Mouse (Mus musculus): ENCODE measurements around the gene March10. TPM values are rescaled to one million over a fixed set of nuclear protein-coding genes. Genes with fewer than 3 reads are reported as not detected.

Gene March10
- polyA plus RNA-seq, 1 experiment from 2014 or later: not detected

DNA sequence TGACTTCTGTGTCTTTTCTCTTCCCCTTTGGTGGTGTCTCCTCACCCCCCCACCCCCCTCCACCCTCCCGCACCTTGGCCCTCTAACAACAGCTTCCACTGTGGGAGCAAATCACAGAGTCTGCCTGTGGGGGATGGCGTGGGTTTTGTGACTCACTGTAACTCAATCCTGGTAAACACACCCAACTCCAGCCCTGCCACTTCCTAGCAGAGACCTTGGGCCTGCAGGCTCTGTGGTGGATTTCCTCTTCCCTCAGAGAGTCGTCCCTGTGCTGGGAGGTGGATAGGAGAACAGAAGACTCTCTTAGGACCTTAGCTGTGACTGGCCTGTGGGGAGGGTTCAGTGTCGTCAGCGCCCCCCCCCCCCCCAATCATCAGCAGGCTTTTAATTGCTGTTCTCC lies 13.0 kb downstream of the March10 start:
- Histone ChIP-seq H3K27me3 (replicated peaks; ENCODE audit: control insufficient read depth, insufficient read depth, low read length) (no peaks in the 10 kb centered on the region), H3K4me1 (replicated peaks; ENCODE audit: control insufficient read depth, insufficient read depth, low read length) (no peaks in the 10 kb centered on the region), H3K9me3 (ENCODE audit: control insufficient read depth) (no peaks in the 10 kb centered on the region), H3K27ac (ENCODE audit: low read depth, low read length) (no peak overlapping the region), H3K4me2 (replicated peaks; ENCODE audit: low read depth) (no peak overlapping the region), H3K36me3 (ENCODE audit: control insufficient read depth, insufficient read depth) (no peaks in the 10 kb centered on the region), H3K4me3 (ENCODE audit: low read depth, low read length) (no peak overlapping the region), H3K9ac (ENCODE audit: low read depth, low read length) (no peak overlapping the region)
- WGBS: 35% methylated on average over 5 of the region's 5 CpGs
- ATAC-seq: 0 out of 2 replicates have a peak, but pooled peaks have one; percentile 13
- TF ChIP-seq CTCF (IDR thresholded peaks at IDR 0.05; ENCODE audit: low read depth): no peak

DNA sequence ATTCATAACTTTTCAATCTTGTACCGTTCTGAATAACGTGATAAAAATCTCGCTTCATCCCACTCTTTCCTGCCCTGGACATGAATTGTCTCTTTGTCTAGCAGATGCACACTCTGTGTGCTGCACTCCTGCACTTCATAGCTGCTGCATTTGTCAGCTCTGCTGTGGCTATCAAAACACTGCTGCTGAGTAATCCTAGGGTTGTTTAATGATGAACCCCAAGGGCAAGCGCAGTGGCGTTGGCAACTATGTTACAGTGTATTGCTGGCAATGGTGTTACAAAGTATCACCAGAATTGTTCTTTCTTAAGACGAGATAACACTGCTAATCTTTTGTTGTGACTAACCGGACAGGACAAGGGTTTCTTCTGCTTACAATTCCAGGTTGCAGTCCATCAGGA lies 16.7 kb downstream of the March10 start:
- no peak for TF ChIP-seq CTCF (IDR thresholded peaks at IDR 0.05; ENCODE audit: low read depth)
- H3K9ac ChIP-seq (ENCODE audit: low read depth, low read length): no peak overlapping the region
- H3K36me3 ChIP-seq (ENCODE audit: control insufficient read depth, insufficient read depth): no peaks in the 10 kb centered on the region
- no peak overlapping the region for H3K4me3 ChIP-seq (ENCODE audit: low read depth, low read length)
- 46% methylated on average over 7 of the region's 7 CpGs for WGBS
- no peaks in the 10 kb centered on the region for H3K27me3 ChIP-seq (replicated peaks; ENCODE audit: control insufficient read depth, insufficient read depth, low read length)
- no peak overlapping the region for H3K4me2 ChIP-seq (replicated peaks; ENCODE audit: low read depth)
- no peak; the same call in 1 of the 2 replicates for ATAC-seq
- no peak overlapping the region for H3K27ac ChIP-seq (ENCODE audit: low read depth, low read length)
- no peaks in the 10 kb centered on the region for H3K9me3 ChIP-seq (ENCODE audit: control insufficient read depth)
- H3K4me1 ChIP-seq (replicated peaks; ENCODE audit: control insufficient read depth, insufficient read depth, low read length): no peaks in the 10 kb centered on the region

DNA sequence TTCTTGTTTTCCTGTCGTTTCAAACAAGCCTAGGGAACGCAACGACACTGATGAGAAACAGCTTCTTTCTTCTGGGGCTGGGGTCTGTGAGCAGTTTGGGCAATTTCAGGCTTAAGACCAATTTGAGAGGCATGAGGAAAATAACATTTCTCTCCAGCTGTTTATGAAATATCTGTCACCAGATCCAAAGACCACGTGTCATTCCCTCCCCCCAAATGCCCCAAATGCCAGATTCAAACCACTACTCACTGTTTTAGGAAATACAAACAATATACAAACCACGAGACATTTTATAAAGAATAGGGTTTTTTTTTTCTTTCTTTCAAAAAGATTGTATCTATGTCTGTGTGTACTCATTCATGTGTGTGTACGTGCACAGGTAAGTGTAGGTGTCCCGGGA lies 17.6 kb downstream of the March10 start:
- 63% methylated on average over 7 of the region's 7 CpGs for WGBS
- TF ChIP-seq CTCF (IDR thresholded peaks at IDR 0.05; ENCODE audit: low read depth): no peak
- Histone ChIP-seq H3K27ac (ENCODE audit: low read depth, low read length) (no peak overlapping the region), H3K36me3 (ENCODE audit: control insufficient read depth, insufficient read depth) (no peaks in the 10 kb centered on the region), H3K4me3 (ENCODE audit: low read depth, low read length) (no peak overlapping the region), H3K4me1 (replicated peaks; ENCODE audit: control insufficient read depth, insufficient read depth, low read length) (no peaks in the 10 kb centered on the region), H3K9me3 (ENCODE audit: control insufficient read depth) (no peaks in the 10 kb centered on the region), H3K27me3 (replicated peaks; ENCODE audit: control insufficient read depth, insufficient read depth, low read length) (no peaks in the 10 kb centered on the region), H3K4me2 (replicated peaks; ENCODE audit: low read depth) (no peak overlapping the region), H3K9ac (ENCODE audit: low read depth, low read length) (no peak overlapping the region)
- no peak for ATAC-seq

DNA sequence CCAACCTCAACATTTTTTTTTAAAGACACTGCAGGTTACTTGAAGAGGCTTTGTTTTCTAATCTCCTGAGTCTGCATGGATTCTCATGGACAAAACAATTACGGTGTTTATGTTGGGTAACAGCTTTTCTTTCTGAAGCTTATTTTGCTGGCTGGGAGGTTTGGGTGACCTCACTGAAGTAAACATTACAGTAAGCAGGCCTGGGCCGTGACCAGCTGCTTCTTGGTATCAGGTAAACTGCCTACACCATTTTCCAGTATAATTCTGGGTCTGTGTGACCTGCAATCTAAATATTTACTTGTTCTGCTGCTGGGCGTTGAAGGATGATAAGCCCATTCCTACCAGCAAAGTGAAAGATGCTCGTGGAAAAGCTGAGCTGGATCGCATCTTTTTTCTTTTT lies 30.1 kb downstream of the March10 start:
- Histone ChIP-seq H3K36me3 (ENCODE audit: control insufficient read depth, insufficient read depth) (no peaks in the 10 kb centered on the region), H3K27me3 (replicated peaks; ENCODE audit: control insufficient read depth, insufficient read depth, low read length) (no peaks in the 10 kb centered on the region), H3K4me1 (replicated peaks; ENCODE audit: control insufficient read depth, insufficient read depth, low read length) (no peaks in the 10 kb centered on the region), H3K27ac (ENCODE audit: low read depth, low read length) (no peak overlapping the region), H3K4me3 (ENCODE audit: low read depth, low read length) (no peak overlapping the region), H3K9ac (ENCODE audit: low read depth, low read length) (no peak overlapping the region), H3K9me3 (ENCODE audit: control insufficient read depth) (no peaks in the 10 kb centered on the region), H3K4me2 (replicated peaks; ENCODE audit: low read depth) (no peak overlapping the region)
- no peak for ATAC-seq
- 40% methylated on average over 5 of the region's 5 CpGs for WGBS
- no peak for TF ChIP-seq CTCF (IDR thresholded peaks at IDR 0.05; ENCODE audit: low read depth)

DNA sequence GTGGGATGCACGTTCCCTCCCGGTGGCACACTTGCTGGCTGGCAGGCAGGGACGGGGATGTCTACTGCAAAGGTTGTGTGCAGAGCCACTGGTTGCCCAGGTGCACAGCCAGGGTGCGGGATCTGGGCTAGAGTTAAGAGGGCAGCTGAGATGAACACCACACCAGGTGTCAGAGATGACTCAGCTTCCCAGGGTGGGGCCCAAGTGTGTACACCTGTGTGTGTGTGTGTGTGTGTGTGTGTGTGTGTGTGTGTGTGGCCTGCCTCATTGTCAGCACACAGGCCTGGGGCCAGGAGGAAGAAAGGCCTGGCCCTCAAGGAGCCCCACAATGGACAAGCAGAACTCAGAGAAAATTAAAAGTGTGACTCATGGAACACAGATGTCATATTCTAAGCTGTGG lies 31.9 kb downstream of the March10 start:
- ATAC-seq: peak; percentile 80
- 79% methylated on average over 4 of the region's 4 CpGs for WGBS
- H3K27ac ChIP-seq (ENCODE audit: low read depth, low read length): no peak overlapping the region
- H3K9me3 ChIP-seq (ENCODE audit: control insufficient read depth): no peaks in the 10 kb centered on the region
- no peaks in the 10 kb centered on the region for H3K4me1 ChIP-seq (replicated peaks; ENCODE audit: control insufficient read depth, insufficient read depth, low read length)
- no peaks in the 10 kb centered on the region for H3K36me3 ChIP-seq (ENCODE audit: control insufficient read depth, insufficient read depth)
- H3K27me3 ChIP-seq (replicated peaks; ENCODE audit: control insufficient read depth, insufficient read depth, low read length): no peaks in the 10 kb centered on the region
- H3K4me2 ChIP-seq (replicated peaks; ENCODE audit: low read depth): no peak overlapping the region
- H3K4me3 ChIP-seq (ENCODE audit: low read depth, low read length): no peak overlapping the region
- TF ChIP-seq CTCF (IDR thresholded peaks at IDR 0.05; ENCODE audit: low read depth): no peak
- no peak overlapping the region for H3K9ac ChIP-seq (ENCODE audit: low read depth, low read length)

DNA sequence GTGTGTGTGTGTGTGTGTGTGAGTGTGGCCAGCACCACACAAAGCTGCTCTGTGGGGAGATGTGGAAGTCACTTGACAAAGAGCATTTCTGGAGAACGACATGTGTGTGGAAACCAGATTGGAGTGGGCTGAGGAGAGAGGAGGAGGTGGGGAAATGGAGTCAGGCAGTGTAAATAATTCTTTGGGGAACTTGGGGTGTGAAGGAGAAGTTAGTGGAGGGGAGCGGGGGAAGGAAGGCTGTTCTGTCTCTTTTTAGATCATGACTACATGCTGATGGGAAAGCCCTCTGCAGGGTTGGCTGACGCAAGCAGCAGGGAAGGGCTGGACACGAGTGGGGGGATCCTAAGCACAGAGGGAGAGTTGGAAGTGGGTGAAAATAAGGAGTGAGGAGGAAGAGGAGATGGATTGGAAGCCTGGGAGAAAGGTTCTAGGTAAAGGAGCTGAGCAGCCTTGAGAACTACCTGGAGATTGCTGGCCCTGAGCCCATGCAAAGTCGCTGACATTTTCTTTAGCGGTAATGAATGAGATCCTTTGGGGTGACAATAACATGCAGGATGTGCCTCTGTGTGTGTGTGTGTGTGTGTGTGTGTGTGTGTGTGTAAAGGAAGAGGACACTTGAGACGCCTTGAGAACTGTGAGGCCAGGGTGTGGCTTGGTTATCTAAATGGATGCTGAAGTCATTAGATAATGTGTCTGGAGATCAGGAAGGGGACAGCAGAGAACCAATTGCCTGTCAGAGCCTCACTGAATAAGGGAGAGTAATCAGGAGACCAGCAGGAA lies 35.7 kb downstream of the March10 start:
- H3K27ac ChIP-seq (ENCODE audit: low read depth, low read length): no peak overlapping the region
- H3K4me3 ChIP-seq (ENCODE audit: low read depth, low read length): no peak overlapping the region
- TF ChIP-seq CTCF (IDR thresholded peaks at IDR 0.05; ENCODE audit: low read depth): no peak
- no peaks in the 10 kb centered on the region for H3K27me3 ChIP-seq (replicated peaks; ENCODE audit: control insufficient read depth, insufficient read depth, low read length)
- no peak overlapping the region for H3K4me2 ChIP-seq (replicated peaks; ENCODE audit: low read depth)
- WGBS: 48% methylated on average over 7 of the region's 7 CpGs
- no peaks in the 10 kb centered on the region for H3K4me1 ChIP-seq (replicated peaks; ENCODE audit: control insufficient read depth, insufficient read depth, low read length)
- no peak overlapping the region for H3K9ac ChIP-seq (ENCODE audit: low read depth, low read length)
- ATAC-seq: no peak
- no peaks in the 10 kb centered on the region for H3K9me3 ChIP-seq (ENCODE audit: control insufficient read depth)
- H3K36me3 ChIP-seq (ENCODE audit: control insufficient read depth, insufficient read depth): no peaks in the 10 kb centered on the region
